Mouse (Mus musculus): ENCODE measurements around the gene S100z. TPM values are rescaled to one million over a fixed set of nuclear protein-coding genes. Genes with fewer than 3 reads are reported as not detected.

The S100z gene
- total and polyA plus RNA-seq, 3 experiments: not detected

GRCm38 (mm10) chr13:95493296-95493695, 14.8 kb upstream of the S100z start:
- Histone ChIP-seq H3K36me3 (replicated peaks) (no peaks in the 10 kb centered on the region), H3K27me3 (ENCODE audit: insufficient read depth, low read length) (peaks cover 38% of the 10 kb centered on the region), H3K9me3 (replicated peaks) (no peaks in the 10 kb centered on the region), H3K4me1 (ENCODE audit: insufficient read depth, low read depth, low read length) (peaks cover 12% of the 10 kb centered on the region), H3K4me3 (ENCODE audit: low read depth, low read length) (no peak overlapping the region)
- ATAC-seq (ENCODE audit: extremely low read depth, insufficient number of reproducible peaks, low FRiP score, poor library complexity, severe bottlenecking) (no peak), DNase-seq (ENCODE audit: low spot score) (no peak)
- TF ChIP-seq GATA2 (IDR thresholded peaks at IDR 0.05; ENCODE audit: borderline replicate concordance, low read depth, low read length) (no peak), TAL1 (conservative IDR thresholded peaks at IDR 0.05; ENCODE audit: low read depth, low read length) (no peak), CTCF (IDR thresholded peaks at IDR 0.05; ENCODE audit: low read depth, low read length) (no peak), GATA1 (IDR thresholded peaks at IDR 0.05; ENCODE audit: borderline replicate concordance, low read length) (no peak), POLR2AphosphoS5 (IDR thresholded peaks at IDR 0.05; ENCODE audit: insufficient replicate concordance, low read depth, low read length) (no peak)

- peaks cover 43% of the 10 kb centered on the region for H3K27me3 ChIP-seq (ENCODE audit: insufficient read depth, low read length)
These were observed 12.8 kb upstream of the S100z start for GRCm38 (mm10) chr13:95491327-95491726.

GRCm38 (mm10) chr13:95484664-95485063, 6.1 kb upstream of the S100z start:
- no peaks in the 10 kb centered on the region for H3K36me3 ChIP-seq (replicated peaks)
- peaks cover 35% of the 10 kb centered on the region for H3K4me1 ChIP-seq (ENCODE audit: insufficient read depth, low read depth, low read length)
- TF ChIP-seq GATA1 (IDR thresholded peaks at IDR 0.05; ENCODE audit: borderline replicate concordance, low read length) (no peak), CTCF (IDR thresholded peaks at IDR 0.05; ENCODE audit: low read depth, low read length) (no peak), POLR2AphosphoS5 (IDR thresholded peaks at IDR 0.05; ENCODE audit: insufficient replicate concordance, low read depth, low read length) (no peak), GATA2 (IDR thresholded peaks at IDR 0.05; ENCODE audit: borderline replicate concordance, low read depth, low read length) (no peak), TAL1 (conservative IDR thresholded peaks at IDR 0.05; ENCODE audit: low read depth, low read length) (no peak)
- DNase-seq (ENCODE audit: low spot score) (no peak), ATAC-seq (ENCODE audit: extremely low read depth, insufficient number of reproducible peaks, low FRiP score, poor library complexity, severe bottlenecking) (no peak)
- no peak overlapping the region for H3K4me3 ChIP-seq (ENCODE audit: low read depth, low read length)
- peaks cover 21% of the 10 kb centered on the region for H3K27me3 ChIP-seq (ENCODE audit: insufficient read depth, low read length)
- H3K9me3 ChIP-seq (replicated peaks): no peaks in the 10 kb centered on the region

More at GRCm38 (mm10) chr13:95491327-95491726, 12.8 kb upstream of the S100z start:
- H3K4me1 ChIP-seq (ENCODE audit: insufficient read depth, low read depth, low read length): peaks cover 14% of the 10 kb centered on the region
- DNase-seq (ENCODE audit: low spot score) (no peak), ATAC-seq (ENCODE audit: extremely low read depth, insufficient number of reproducible peaks, low FRiP score, poor library complexity, severe bottlenecking) (no peak)
- no peak overlapping the region for H3K4me3 ChIP-seq (ENCODE audit: low read depth, low read length)
- H3K9me3 ChIP-seq (replicated peaks): no peaks in the 10 kb centered on the region
- TF ChIP-seq GATA2 (IDR thresholded peaks at IDR 0.05; ENCODE audit: borderline replicate concordance, low read depth, low read length) (no peak), POLR2AphosphoS5 (IDR thresholded peaks at IDR 0.05; ENCODE audit: insufficient replicate concordance, low read depth, low read length) (no peak), TAL1 (conservative IDR thresholded peaks at IDR 0.05; ENCODE audit: low read depth, low read length) (no peak), CTCF (IDR thresholded peaks at IDR 0.05; ENCODE audit: low read depth, low read length) (no peak), GATA1 (IDR thresholded peaks at IDR 0.05; ENCODE audit: borderline replicate concordance, low read length) (no peak)
- H3K36me3 ChIP-seq (replicated peaks): no peaks in the 10 kb centered on the region

- no peaks in the 10 kb centered on the region for H3K9me3 ChIP-seq (replicated peaks)
- no peaks in the 10 kb centered on the region for H3K36me3 ChIP-seq (replicated peaks)
- peaks cover 59% of the 10 kb centered on the region for H3K4me1 ChIP-seq (ENCODE audit: insufficient read depth, low read depth, low read length)
- no peak overlapping the region for H3K4me3 ChIP-seq (ENCODE audit: low read depth, low read length)
- DNase-seq (ENCODE audit: low spot score) (peak; percentile 55), ATAC-seq (ENCODE audit: extremely low read depth, insufficient number of reproducible peaks, low FRiP score, poor library complexity, severe bottlenecking) (no peak)
- peak; percentile 50; the same call in 1 of the 2 replicates for TF ChIP-seq CTCF (IDR thresholded peaks at IDR 0.05; ENCODE audit: low read depth, low read length)
- TF ChIP-seq GATA1 (IDR thresholded peaks at IDR 0.05; ENCODE audit: borderline replicate concordance, low read length): no peak
- no peak for TF ChIP-seq TAL1 (conservative IDR thresholded peaks at IDR 0.05; ENCODE audit: low read depth, low read length)
- TF ChIP-seq POLR2AphosphoS5 (IDR thresholded peaks at IDR 0.05; ENCODE audit: insufficient replicate concordance, low read depth, low read length): no peak
- H3K27me3 ChIP-seq (ENCODE audit: insufficient read depth, low read length): peaks cover 6% of the 10 kb centered on the region; the same call in 1 of the 2 replicates
These were observed 2.9 kb upstream of the S100z start for GRCm38 (mm10) chr13:95481428-95481827.

GRCm38 (mm10) chr13:95477173-95477572, 1.3 kb downstream of the S100z start:
- H3K27me3 ChIP-seq (ENCODE audit: insufficient read depth, low read length): no peaks in the 10 kb centered on the region
- no peaks in the 10 kb centered on the region for H3K9me3 ChIP-seq (replicated peaks)
- H3K4me3 ChIP-seq (ENCODE audit: low read depth, low read length): no peak overlapping the region; the same call in 1 of the 2 replicates
- peaks cover 79% of the 10 kb centered on the region for H3K4me1 ChIP-seq (ENCODE audit: insufficient read depth, low read depth, low read length)
- H3K36me3 ChIP-seq (replicated peaks): no peaks in the 10 kb centered on the region
- peak; percentile 28 for DNase-seq (ENCODE audit: low spot score)
- ATAC-seq (ENCODE audit: extremely low read depth, insufficient number of reproducible peaks, low FRiP score, poor library complexity, severe bottlenecking): peak; percentile 50
- no peak for TF ChIP-seq GATA1 (IDR thresholded peaks at IDR 0.05; ENCODE audit: borderline replicate concordance, low read length)
- peak; percentile 68; the same call in 1 of the 2 replicates for TF ChIP-seq TAL1 (conservative IDR thresholded peaks at IDR 0.05; ENCODE audit: low read depth, low read length)
- no peak for TF ChIP-seq GATA2 (IDR thresholded peaks at IDR 0.05; ENCODE audit: borderline replicate concordance, low read depth, low read length)
- TF ChIP-seq CTCF (IDR thresholded peaks at IDR 0.05; ENCODE audit: low read depth, low read length): no peak
- TF ChIP-seq POLR2AphosphoS5 (IDR thresholded peaks at IDR 0.05; ENCODE audit: insufficient replicate concordance, low read depth, low read length): no peak

- peaks cover 81% of the 10 kb centered on the region for H3K4me1 ChIP-seq (ENCODE audit: insufficient read depth, low read depth, low read length)
- ATAC-seq (ENCODE audit: extremely low read depth, insufficient number of reproducible peaks, low FRiP score, poor library complexity, severe bottlenecking) (peak; percentile 77), DNase-seq (ENCODE audit: low spot score) (peak; percentile 58)
- peak overlapping the region; percentile 15; the same call in 1 of the 2 replicates for H3K4me3 ChIP-seq (ENCODE audit: low read depth, low read length)
- TF ChIP-seq CTCF (IDR thresholded peaks at IDR 0.05; ENCODE audit: low read depth, low read length): no peak
- TF ChIP-seq GATA2 (IDR thresholded peaks at IDR 0.05; ENCODE audit: borderline replicate concordance, low read depth, low read length): no peak
- TF ChIP-seq TAL1 (conservative IDR thresholded peaks at IDR 0.05; ENCODE audit: low read depth, low read length): peak; percentile 65
- no peak for TF ChIP-seq POLR2AphosphoS5 (IDR thresholded peaks at IDR 0.05; ENCODE audit: insufficient replicate concordance, low read depth, low read length)
- H3K27me3 ChIP-seq (ENCODE audit: insufficient read depth, low read length): no peaks in the 10 kb centered on the region
- no peaks in the 10 kb centered on the region for H3K9me3 ChIP-seq (replicated peaks)
- H3K36me3 ChIP-seq (replicated peaks): no peaks in the 10 kb centered on the region
These were observed 3.4 kb downstream of the S100z start for GRCm38 (mm10) chr13:95475124-95475523.

Data from G1E (cell line).